Mouse (Mus musculus): ENCODE results near the gene Ston2. TPM values are rescaled to one million over a fixed set of nuclear protein-coding genes. Genes with fewer than 3 reads are reported as not detected.

The Ston2 gene
- total RNA-seq (2014; rRNA removed) (4.6 and 6.5 TPM in 2 replicates), polyA plus RNA-seq (2012; rRNA removed) (9.3 and 11.4 TPM in 2 replicates)

- Histone ChIP-seq H3K79me2 (ENCODE audit: control insufficient read depth, insufficient read depth, low read length) (no peaks in the 10 kb centered on the region), H3K27ac (replicated peaks; ENCODE audit: insufficient read depth, low read depth, low read length) (no peak within 1 kb of the TSS), H3K27me3 (ENCODE audit: control insufficient read depth, insufficient read depth, low read length) (no peaks in the 10 kb centered on the region), H3K4me3 (ENCODE audit: insufficient read depth, low read depth, low read length) (no peak within 1 kb of the TSS), H3K9ac (ENCODE audit: low read depth, low read length) (no peak within 1 kb of the TSS), H3K36me3 (ENCODE audit: control insufficient read depth, insufficient read depth, low read length) (no peaks in the 10 kb centered on the region), H3K4me1 (ENCODE audit: control insufficient read depth, insufficient read depth, low read length) (no peaks in the 10 kb centered on the region)
- no peak for DNase-seq (ENCODE audit: extremely low read depth, low read depth, low spot score)
- TF ChIP-seq POLR2A (IDR thresholded peaks at IDR 0.05; ENCODE audit: extremely low read depth, insufficient read depth, low read length) (no peak), CTCF (IDR thresholded peaks at IDR 0.05; ENCODE audit: low read depth, low read length) (no peak)
- 89% methylated on average over 9 of the region's 9 CpGs for WGBS
Observed at GRCm38 (mm10) chr12:91787959-91788437, at the start of gene Ston2. TSS of gene Ston2 (minus strand) at chr12:91788387.

DNA sequence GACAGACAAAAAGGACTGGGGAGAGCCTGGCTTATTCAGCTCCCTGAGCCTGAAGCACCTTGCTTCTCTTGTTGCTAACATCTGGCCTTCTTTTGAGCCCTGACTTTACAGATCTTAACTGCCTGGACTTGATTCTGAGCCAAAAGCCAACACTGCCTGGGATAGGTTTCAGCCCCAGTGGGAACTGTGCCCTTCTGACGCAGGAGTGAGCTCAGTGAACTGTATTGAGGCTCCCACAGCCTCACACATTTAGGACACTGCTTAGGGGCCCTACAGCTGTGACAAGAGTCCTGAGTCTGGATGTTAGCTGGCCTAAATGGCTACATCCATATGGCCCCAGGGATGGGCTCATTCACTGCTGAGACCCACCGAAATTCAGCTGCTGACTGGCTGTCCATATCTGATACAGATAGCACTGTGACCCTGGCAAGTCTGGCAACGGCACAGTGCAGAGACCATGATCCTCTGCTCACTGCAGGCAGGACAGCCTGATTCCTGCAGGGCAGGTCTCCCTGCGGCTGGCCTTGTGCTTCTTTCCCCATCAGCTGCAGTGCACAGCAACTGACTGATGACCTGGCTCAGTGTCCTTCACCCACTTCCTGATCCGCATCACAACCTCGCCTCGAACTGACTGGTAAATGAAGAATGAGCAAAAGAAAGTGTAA is 49.3 kb upstream of the Ston2 start:
- no peaks in the 10 kb centered on the region for H3K4me1 ChIP-seq (ENCODE audit: control insufficient read depth, insufficient read depth, low read length)
- no peak overlapping the region for H3K9ac ChIP-seq (ENCODE audit: low read depth, low read length)
- H3K4me3 ChIP-seq (ENCODE audit: insufficient read depth, low read depth, low read length), result no peak overlapping the region
- 34% methylated on average over 7 of the region's 7 CpGs for WGBS
- peak; percentile 57 for DNase-seq (ENCODE audit: extremely low read depth, low read depth, low spot score)
- H3K79me2 ChIP-seq (ENCODE audit: control insufficient read depth, insufficient read depth, low read length), result peaks cover 6% of the 10 kb centered on the region
- no peak overlapping the region for H3K27ac ChIP-seq (replicated peaks; ENCODE audit: insufficient read depth, low read depth, low read length)
- TF ChIP-seq CTCF (IDR thresholded peaks at IDR 0.05; ENCODE audit: low read depth, low read length) (no peak), POLR2A (IDR thresholded peaks at IDR 0.05; ENCODE audit: extremely low read depth, insufficient read depth, low read length) (no peak)
- peaks cover 80% of the 10 kb centered on the region for H3K36me3 ChIP-seq (ENCODE audit: control insufficient read depth, insufficient read depth, low read length)
- H3K27me3 ChIP-seq (ENCODE audit: control insufficient read depth, insufficient read depth, low read length), result no peaks in the 10 kb centered on the region

DNA sequence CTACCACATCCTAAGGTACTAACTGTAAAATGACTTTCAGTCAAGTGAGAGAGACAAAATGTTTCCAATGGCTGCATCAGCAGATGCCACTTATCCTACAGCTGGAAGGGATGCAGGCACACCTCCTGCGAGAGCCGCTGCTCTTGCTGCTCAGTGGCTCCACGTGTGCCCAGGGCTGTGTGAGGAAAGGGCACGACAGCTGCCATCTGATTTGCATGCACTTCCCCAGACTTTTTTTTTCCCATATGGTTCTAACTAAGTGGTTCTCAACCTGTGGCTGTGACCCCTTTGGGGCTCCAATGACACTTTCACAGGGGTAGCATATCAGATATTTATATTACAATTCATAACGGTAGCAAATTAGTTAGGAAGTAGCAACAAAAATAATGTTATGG is 45.7 kb upstream of the Ston2 start:
- 85% methylated on average over 5 of the region's 5 CpGs for WGBS
- no peak for DNase-seq (ENCODE audit: extremely low read depth, low read depth, low spot score)
- no peak overlapping the region for H3K9ac ChIP-seq (ENCODE audit: low read depth, low read length)
- no peak overlapping the region for H3K4me3 ChIP-seq (ENCODE audit: insufficient read depth, low read depth, low read length)
- no peaks in the 10 kb centered on the region for H3K27me3 ChIP-seq (ENCODE audit: control insufficient read depth, insufficient read depth, low read length)
- H3K36me3 ChIP-seq (ENCODE audit: control insufficient read depth, insufficient read depth, low read length), result peaks cover 74% of the 10 kb centered on the region
- H3K79me2 ChIP-seq (ENCODE audit: control insufficient read depth, insufficient read depth, low read length), result peaks cover under 1% of the 10 kb centered on the region
- H3K27ac ChIP-seq (replicated peaks; ENCODE audit: insufficient read depth, low read depth, low read length), result no peak overlapping the region
- TF ChIP-seq CTCF (IDR thresholded peaks at IDR 0.05; ENCODE audit: low read depth, low read length) (no peak), POLR2A (IDR thresholded peaks at IDR 0.05; ENCODE audit: extremely low read depth, insufficient read depth, low read length) (no peak)
- no peaks in the 10 kb centered on the region for H3K4me1 ChIP-seq (ENCODE audit: control insufficient read depth, insufficient read depth, low read length)

DNA sequence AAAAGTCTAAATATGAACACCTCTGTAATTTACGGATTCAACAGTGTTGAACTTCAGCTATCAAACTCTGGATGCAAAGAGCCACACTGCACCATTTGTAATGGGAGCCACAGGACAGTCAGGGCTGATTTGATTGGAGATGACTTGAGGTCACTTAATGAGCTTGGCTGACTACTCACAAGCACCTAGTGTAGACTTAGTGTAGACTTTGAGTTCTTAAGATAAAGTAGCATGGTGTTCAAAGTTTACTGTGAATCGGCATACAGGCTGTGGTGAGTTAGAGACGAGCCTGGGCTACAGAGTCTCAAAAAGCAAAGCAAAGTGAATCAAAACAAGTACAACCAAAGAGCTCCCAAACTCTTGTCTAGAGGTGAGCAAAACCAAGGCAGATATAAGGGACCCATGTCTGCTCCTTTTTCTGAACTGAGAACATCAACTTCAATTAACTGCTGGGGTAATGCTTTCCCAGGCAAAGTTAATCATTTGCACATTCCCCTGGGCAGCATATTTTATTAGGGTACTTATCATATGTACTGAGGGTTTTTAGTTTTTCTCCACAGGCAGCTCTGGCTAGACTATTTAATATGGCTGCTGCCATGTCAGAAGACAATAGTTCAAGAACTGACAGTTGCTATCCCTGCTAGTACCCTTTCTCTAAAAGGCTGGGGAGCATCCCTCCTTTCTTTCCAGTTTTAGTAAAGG is 45.2 kb upstream of the Ston2 start:
- no peaks in the 10 kb centered on the region for H3K27me3 ChIP-seq (ENCODE audit: control insufficient read depth, insufficient read depth, low read length)
- H3K4me1 ChIP-seq (ENCODE audit: control insufficient read depth, insufficient read depth, low read length), result no peaks in the 10 kb centered on the region
- H3K36me3 ChIP-seq (ENCODE audit: control insufficient read depth, insufficient read depth, low read length), result peaks cover 72% of the 10 kb centered on the region
- no peak overlapping the region for H3K4me3 ChIP-seq (ENCODE audit: insufficient read depth, low read depth, low read length)
- no peak for DNase-seq (ENCODE audit: extremely low read depth, low read depth, low spot score)
- no peak overlapping the region for H3K27ac ChIP-seq (replicated peaks; ENCODE audit: insufficient read depth, low read depth, low read length)
- H3K9ac ChIP-seq (ENCODE audit: low read depth, low read length), result no peak overlapping the region
- TF ChIP-seq CTCF (IDR thresholded peaks at IDR 0.05; ENCODE audit: low read depth, low read length) (no peak), POLR2A (IDR thresholded peaks at IDR 0.05; ENCODE audit: extremely low read depth, insufficient read depth, low read length) (no peak)
- 85% methylated on average over 3 of the region's 3 CpGs for WGBS
- no peaks in the 10 kb centered on the region; the same call in 1 of the 2 replicates for H3K79me2 ChIP-seq (ENCODE audit: control insufficient read depth, insufficient read depth, low read length)

DNA sequence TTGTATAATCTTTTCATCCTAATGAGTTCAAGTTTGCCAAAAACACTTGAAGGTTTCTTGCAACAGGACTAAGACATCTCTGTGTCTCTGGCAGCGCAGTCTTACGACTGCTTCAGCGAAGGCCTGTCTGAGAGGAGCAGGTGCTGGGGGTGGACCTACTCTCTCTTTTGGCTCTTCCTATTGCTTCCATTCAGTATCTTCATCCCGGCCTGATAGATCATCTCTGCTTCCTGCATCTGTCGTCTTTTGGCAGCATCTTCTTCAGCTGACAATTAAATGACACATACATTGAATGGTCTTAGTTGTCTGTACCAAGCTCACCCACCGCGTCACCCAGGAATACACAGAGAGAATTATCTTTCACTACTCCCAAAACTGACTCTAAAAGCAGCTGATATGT is 43.2 kb upstream of the Ston2 start:
- Histone ChIP-seq H3K27me3 (ENCODE audit: control insufficient read depth, insufficient read depth, low read length) (no peaks in the 10 kb centered on the region), H3K4me3 (ENCODE audit: insufficient read depth, low read depth, low read length) (no peak overlapping the region), H3K9ac (ENCODE audit: low read depth, low read length) (no peak overlapping the region), H3K27ac (replicated peaks; ENCODE audit: insufficient read depth, low read depth, low read length) (no peak overlapping the region), H3K79me2 (ENCODE audit: control insufficient read depth, insufficient read depth, low read length) (no peaks in the 10 kb centered on the region; the same call in 1 of the 2 replicates), H3K36me3 (ENCODE audit: control insufficient read depth, insufficient read depth, low read length) (peaks cover 71% of the 10 kb centered on the region), H3K4me1 (ENCODE audit: control insufficient read depth, insufficient read depth, low read length) (no peaks in the 10 kb centered on the region)
- no peak for DNase-seq (ENCODE audit: extremely low read depth, low read depth, low spot score)
- TF ChIP-seq CTCF (IDR thresholded peaks at IDR 0.05; ENCODE audit: low read depth, low read length), result no peak
- no peak for TF ChIP-seq POLR2A (IDR thresholded peaks at IDR 0.05; ENCODE audit: extremely low read depth, insufficient read depth, low read length)
- WGBS, result 92% methylated on average over 7 of the region's 7 CpGs

GRCm38 (mm10) chr12:91820461-91820860 is 32.3 kb upstream of the Ston2 start:
- WGBS, result 91% methylated on average over 12 of the region's 12 CpGs

More at GRCm38 (mm10) chr12:91820461-91820860, 32.3 kb upstream of the Ston2 start:
- no peak overlapping the region for H3K4me3 ChIP-seq (ENCODE audit: insufficient read depth, low read depth, low read length)
- H3K27me3 ChIP-seq (ENCODE audit: control insufficient read depth, insufficient read depth, low read length), result no peaks in the 10 kb centered on the region
- peaks cover 68% of the 10 kb centered on the region for H3K36me3 ChIP-seq (ENCODE audit: control insufficient read depth, insufficient read depth, low read length)
- H3K79me2 ChIP-seq (ENCODE audit: control insufficient read depth, insufficient read depth, low read length), result no peaks in the 10 kb centered on the region
- no peaks in the 10 kb centered on the region for H3K4me1 ChIP-seq (ENCODE audit: control insufficient read depth, insufficient read depth, low read length)
- no peak for DNase-seq (ENCODE audit: extremely low read depth, low read depth, low spot score)
- H3K9ac ChIP-seq (ENCODE audit: low read depth, low read length), result no peak overlapping the region
- no peak for TF ChIP-seq CTCF (IDR thresholded peaks at IDR 0.05; ENCODE audit: low read depth, low read length)
- no peak for TF ChIP-seq POLR2A (IDR thresholded peaks at IDR 0.05; ENCODE audit: extremely low read depth, insufficient read depth, low read length)
- no peak overlapping the region for H3K27ac ChIP-seq (replicated peaks; ENCODE audit: insufficient read depth, low read depth, low read length)

All from liver, adult 2 months (tissue).